Mouse (Mus musculus): ENCODE measurements around the gene Tle4.
A peak's percentile ranks its signal among the peaks of the same experiment; 100 is the strongest.

Tle4 gene

GRCm38 (mm10) chr19:14466020-14466419 lies 131.8 kb downstream of the Tle4 start:
- DNase-seq (ENCODE audit: low spot score in 2 of 2): no peak

- DNase-seq (ENCODE audit: low spot score in 2 of 2): no peak
Observed at GRCm38 (mm10) chr19:14463281-14464079, 134.4 kb downstream of the Tle4 start.

GRCm38 (mm10) chr19:14453486-14453885 lies 144.4 kb downstream of the Tle4 start:
- DNase-seq (ENCODE audit: low spot score in 2 of 2): peak in 1 of 2 experiments; percentile 25

- DNase-seq (ENCODE audit: low spot score in 2 of 2): no peak
Observed at GRCm38 (mm10) chr19:14451329-14451728, 146.5 kb downstream of the Tle4 start.

GRCm38 (mm10) chr19:14449738-14450137 lies 148.1 kb downstream of the Tle4 start:
- DNase-seq (ENCODE audit: low spot score in 2 of 2): no peak

GRCm38 (mm10) chr19:14448586-14448985 lies 149.3 kb downstream of the Tle4 start:
- no peak for DNase-seq (ENCODE audit: low spot score in 2 of 2)

- DNase-seq (ENCODE audit: low spot score in 2 of 2): peak in 1 of 2 experiments; percentile 37
Observed at GRCm38 (mm10) chr19:14447474-14447873, 150.4 kb downstream of the Tle4 start.

- DNase-seq (ENCODE audit: low spot score in 2 of 2): no peak
Observed at GRCm38 (mm10) chr19:14441861-14442260, 156.0 kb downstream of the Tle4 start.

- no peak for DNase-seq (ENCODE audit: low spot score in 2 of 2)
Observed at GRCm38 (mm10) chr19:14437226-14437625, 160.6 kb downstream of the Tle4 start.

- no peak for DNase-seq (ENCODE audit: low spot score in 2 of 2)
Observed at GRCm38 (mm10) chr19:14436567-14436966, 161.3 kb downstream of the Tle4 start.

- peak in 1 of 2 experiments; percentile 26 for DNase-seq (ENCODE audit: low spot score in 2 of 2)
Observed at GRCm38 (mm10) chr19:14435681-14436376, 162.0 kb downstream of the Tle4 start.

- no peak for DNase-seq (ENCODE audit: low spot score in 2 of 2)
Observed at GRCm38 (mm10) chr19:14433900-14434299, 164.0 kb downstream of the Tle4 start.

GRCm38 (mm10) chr19:14432436-14432835 lies 165.4 kb downstream of the Tle4 start:
- no peak for DNase-seq (ENCODE audit: low spot score in 2 of 2)

- no peak for DNase-seq (ENCODE audit: low spot score in 2 of 2)
Observed at GRCm38 (mm10) chr19:14426920-14427319, 170.9 kb downstream of the Tle4 start.

- DNase-seq (ENCODE audit: low spot score in 2 of 2): no peak
Observed at GRCm38 (mm10) chr19:14426244-14426868, 171.5 kb downstream of the Tle4 start.

GRCm38 (mm10) chr19:14425122-14425521 lies 172.7 kb downstream of the Tle4 start:
- DNase-seq (ENCODE audit: low spot score in 2 of 2): no peak

- no peak for DNase-seq (ENCODE audit: low spot score in 2 of 2)
Observed at GRCm38 (mm10) chr19:14424016-14424964, 173.6 kb downstream of the Tle4 start.

GRCm38 (mm10) chr19:14421691-14422090 lies 176.2 kb downstream of the Tle4 start:
- DNase-seq (ENCODE audit: low spot score in 2 of 2): no peak

- no peak for DNase-seq (ENCODE audit: low spot score in 2 of 2)
Observed at GRCm38 (mm10) chr19:14419886-14420285, 178.0 kb downstream of the Tle4 start.

- DNase-seq (ENCODE audit: low spot score in 2 of 2): peak in 1 of 2 experiments; percentile 64
Observed at GRCm38 (mm10) chr19:14416845-14417244, 181.0 kb downstream of the Tle4 start.

GRCm38 (mm10) chr19:14415996-14416395 lies 181.9 kb downstream of the Tle4 start:
- DNase-seq (ENCODE audit: low spot score in 2 of 2): no peak
